Mouse (Mus musculus): Measurements from ENCODE around the gene Zbtb16.

DNA sequence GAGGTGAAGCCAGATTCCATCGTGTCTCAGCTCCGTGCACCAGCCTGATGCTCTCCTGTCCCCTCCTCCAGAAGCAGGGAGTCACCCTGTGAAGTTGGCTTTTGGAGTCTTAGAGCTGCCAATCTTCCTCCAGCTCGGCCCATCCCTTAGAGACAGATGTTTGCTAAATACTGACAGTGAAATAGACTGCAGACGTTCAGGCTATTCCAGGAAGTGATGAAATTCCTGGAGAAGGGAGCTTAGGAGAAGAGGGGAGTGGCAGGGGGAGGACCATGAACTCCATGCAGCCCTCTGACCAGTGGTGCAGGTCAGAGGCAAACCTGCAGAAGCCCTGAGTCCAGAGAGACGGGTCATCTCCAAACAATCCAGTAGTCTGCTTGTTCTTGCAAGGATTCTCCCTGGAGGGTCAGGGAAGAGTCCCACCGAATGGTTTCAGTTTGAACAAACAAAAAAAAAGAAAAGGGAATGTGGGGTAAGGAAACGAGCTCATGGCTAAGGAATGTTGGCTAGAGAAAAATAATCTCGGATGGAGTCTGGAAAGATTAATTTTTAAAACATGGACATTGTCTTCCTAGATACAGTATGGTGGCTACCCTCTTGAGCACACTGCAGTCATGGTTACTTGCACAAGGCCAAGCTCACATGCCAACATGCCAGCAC is 231.0 kb downstream of the Zbtb16 start, which contains the start of gene Nnmt:
- TF ChIP-seq CTCF (IDR thresholded peaks at IDR 0.05; ENCODE audit: borderline replicate concordance, control insufficient read depth, extremely low read depth, insufficient read depth, low read length, poor library complexity), result no peak
- no peak for TF ChIP-seq POLR2A (IDR thresholded peaks at IDR 0.05; ENCODE audit: control insufficient read depth, extremely low read depth, insufficient read depth, low read length, poor library complexity)

Measured in thymus, adult 2 months (tissue).